Mouse (Mus musculus) MEL (cell line): Measurements from ENCODE around the gene 6030458C11Rik. TPM values are rescaled to one million over a fixed set of nuclear protein-coding genes. Genes with fewer than 3 reads are reported as not detected.

Experiments used
- DNase-seq: peaks from one replicate; pipeline ENCODE4 v3.0.0; 2011; ENCODE audit warnings: low read depth, low spot score
- H3K27ac ChIP-seq: 2 replicates; pipeline ENCODE4 v1.5.1; 2012; ENCODE audit warnings: low read depth, mild to moderate bottlenecking, control low read depth, low read length, moderate library complexity; ENCODE audit not compliant: control insufficient read depth
- H3K27me3 ChIP-seq, 2 experiments: fragments of 150-350 bp in 1 of 2; sonication (generic) in 1 of 2; 2 replicates each; pipeline ENCODE4 v1.6.1; 2012; ENCODE audit warnings: low read length in 2 of 2, mild to moderate bottlenecking in 2 of 2, improper control_type of control experiment in 1 of 2, moderate library complexity in 1 of 2; ENCODE audit not compliant: insufficient read depth in 2 of 2, control insufficient read depth in 1 of 2
- H3K36me3 ChIP-seq, 2 experiments: 2 replicates each; pipeline ENCODE4 v1.6.1; 2012 to 2014; ENCODE audit warnings: low read length in 2 of 2, improper control_type of control experiment in 1 of 2, inconsistent platforms in 1 of 2, mild to moderate bottlenecking in 1 of 2; ENCODE audit not compliant: insufficient read depth in 2 of 2, control insufficient read depth in 1 of 2
- H3K4me1 ChIP-seq, 2 experiments: fragments of 150-350 bp in 1 of 2; sonication (generic) in 1 of 2; 2 replicates each; pipeline ENCODE4 v1.6.1; 2012; ENCODE audit warnings: low read length in 2 of 2, improper control_type of control experiment in 1 of 2, mild to moderate bottlenecking in 1 of 2; ENCODE audit not compliant: insufficient read depth in 2 of 2, control insufficient read depth in 1 of 2
- H3K4me3 ChIP-seq, 2 experiments: fragments of 150-350 bp in 1 of 2; sonication (generic) in 1 of 2; 2 replicates each; pipeline ENCODE4 v1.5.1; 2012; ENCODE audit warnings: low read depth in 2 of 2, low read length in 2 of 2, mild to moderate bottlenecking in 2 of 2, moderate library complexity in 2 of 2, control low read depth in 1 of 2, improper control_type of control experiment in 1 of 2; ENCODE audit not compliant: control insufficient read depth in 1 of 2, insufficient read depth in 1 of 2
- H3K79me2 ChIP-seq: 2 replicates; pipeline ENCODE4 v1.6.1; 2012; ENCODE audit warnings: mild to moderate bottlenecking, low read length, moderate library complexity; ENCODE audit not compliant: control insufficient read depth, poor library complexity, insufficient read depth
- H3K9ac ChIP-seq: 2 replicates; pipeline ENCODE4 v1.6.1; 2012; ENCODE audit warnings: low read depth, mild to moderate bottlenecking, control low read depth, low read length, moderate library complexity; ENCODE audit not compliant: control insufficient read depth, poor library complexity, severe bottlenecking
- H3K9me3 ChIP-seq: fragments of 150-350 bp; sonication (generic); replicated peaks from 2 replicates; pipeline ENCODE4 v1.6.1; 2012; ENCODE audit warnings: mild to moderate bottlenecking, low read length, improper control_type of control experiment, moderate library complexity; ENCODE audit not compliant: insufficient read depth
- BHLHE40 ChIP-seq: IDR thresholded peaks from 2 replicates; pipeline ENCODE4 v1.6.1; 2012; ENCODE audit warnings: low read depth, mild to moderate bottlenecking, inconsistent platforms, low read length, improper control_type of control experiment, borderline replicate concordance
- CHD1 ChIP-seq: IDR thresholded peaks from 2 replicates; pipeline ENCODE4 v1.6.1; 2012; ENCODE audit warnings: low read depth, mild to moderate bottlenecking, inconsistent platforms, low read length, improper control_type of control experiment
- CHD2 ChIP-seq: IDR thresholded peaks from 2 replicates; pipeline ENCODE4 v1.6.1; 2011; ENCODE audit warnings: low read length, improper control_type of control experiment
- CTCF ChIP-seq, 3 experiments: IDR thresholded peaks in 2 of 3; conservative IDR thresholded peaks in 1 of 3; 2 replicates each; pipeline ENCODE4 v1.5.1; 2011 to 2012; ENCODE audit warnings: low read length in 3 of 3, low read depth in 2 of 3, mild to moderate bottlenecking in 2 of 3, improper control_type of control experiment in 1 of 3, inconsistent platforms in 1 of 3, mixed read lengths in 1 of 3, moderate library complexity in 1 of 3; ENCODE audit not compliant: control insufficient read depth in 1 of 3, insufficient read depth in 1 of 3, poor library complexity in 1 of 3, severe bottlenecking in 1 of 3
- E2F4 ChIP-seq: IDR thresholded peaks from 2 replicates; pipeline ENCODE4 v1.6.1; 2011; ENCODE audit warnings: low read depth, low read length, improper control_type of control experiment, borderline replicate concordance
- ELF1 ChIP-seq: IDR thresholded peaks from 2 replicates; pipeline ENCODE4 v1.6.1; 2014; ENCODE audit warnings: low read depth, mild to moderate bottlenecking, inconsistent platforms, low read length, improper control_type of control experiment, moderate library complexity
- EP300 ChIP-seq, 2 experiments: IDR thresholded peaks; 2 replicates each; pipeline ENCODE4 v1.6.1; 2011; ENCODE audit warnings: improper control_type of control experiment in 2 of 2, low read length in 2 of 2, low read depth in 1 of 2, mild to moderate bottlenecking in 1 of 2
- GABPA ChIP-seq: IDR thresholded peaks from 2 replicates; pipeline ENCODE4 v1.6.1; 2012; ENCODE audit warnings: low read depth, mild to moderate bottlenecking, inconsistent platforms, low read length, improper control_type of control experiment, moderate library complexity
- GATA1 ChIP-seq: IDR thresholded peaks from 2 replicates; pipeline ENCODE4 v1.6.1; 2011; ENCODE audit warnings: low read depth, low read length, improper control_type of control experiment
- HCFC1 ChIP-seq: IDR thresholded peaks from 2 replicates; pipeline ENCODE4 v1.6.1; 2012; ENCODE audit warnings: low read depth, mild to moderate bottlenecking, inconsistent platforms, low read length, improper control_type of control experiment, moderate library complexity
- JUND ChIP-seq: IDR thresholded peaks from 2 replicates; pipeline ENCODE4 v1.6.1; 2011; ENCODE audit warnings: low read depth, mild to moderate bottlenecking, improper control_type of control experiment, low read length
- KAT2A ChIP-seq: conservative IDR thresholded peaks from 2 replicates; pipeline ENCODE4 v1.6.1; 2012; ENCODE audit warnings: low read depth, low read length, improper control_type of control experiment, inconsistent platforms
- MAFK ChIP-seq: IDR thresholded peaks from 2 replicates; pipeline ENCODE4 v1.6.1; 2011; ENCODE audit warnings: low read depth, mild to moderate bottlenecking, low read length, improper control_type of control experiment, borderline replicate concordance
- MAX ChIP-seq: IDR thresholded peaks from 2 replicates; pipeline ENCODE4 v1.6.1; 2011; ENCODE audit warnings: low read length, improper control_type of control experiment
- MEF2A ChIP-seq: IDR thresholded peaks from 2 replicates; pipeline ENCODE4 v1.6.1; 2014; ENCODE audit warnings: low read depth, mild to moderate bottlenecking, inconsistent platforms, low read length, improper control_type of control experiment; ENCODE audit not compliant: poor library complexity, insufficient replicate concordance, severe bottlenecking; ENCODE audit errors: extremely low read depth
- MXI1 ChIP-seq: IDR thresholded peaks from 2 replicates; pipeline ENCODE4 v1.6.1; 2011; ENCODE audit warnings: mild to moderate bottlenecking, low read depth, low read length, improper control_type of control experiment
- MYB ChIP-seq: IDR thresholded peaks from 2 replicates; pipeline ENCODE4 v1.6.1; 2011; ENCODE audit warnings: mild to moderate bottlenecking, low read depth, low read length, improper control_type of control experiment
- MYC ChIP-seq: IDR thresholded peaks from 2 replicates; pipeline ENCODE4 v1.6.1; 2011; ENCODE audit warnings: low read depth, mild to moderate bottlenecking, low read length, improper control_type of control experiment, moderate library complexity
- NELFE ChIP-seq: IDR thresholded peaks from 2 replicates; pipeline ENCODE4 v1.6.1; 2011; ENCODE audit warnings: low read depth, low read length, improper control_type of control experiment
- NRF1 ChIP-seq: IDR thresholded peaks from 2 replicates; pipeline ENCODE4 v1.6.1; 2014; ENCODE audit warnings: low read depth, mild to moderate bottlenecking, inconsistent platforms, low read length, improper control_type of control experiment, moderate library complexity; ENCODE audit not compliant: poor library complexity, insufficient read depth, severe bottlenecking
- POLR2A ChIP-seq, 2 experiments: IDR thresholded peaks; 2 replicates each; pipeline ENCODE4 v1.6.1; 2011 to 2012; ENCODE audit warnings: low read length in 2 of 2, mild to moderate bottlenecking in 2 of 2, control low read depth in 1 of 2, improper control_type of control experiment in 1 of 2, low read depth in 1 of 2, moderate library complexity in 1 of 2; ENCODE audit not compliant: control insufficient read depth in 1 of 2, insufficient read depth in 1 of 2, poor library complexity in 1 of 2
- POLR2AphosphoS2 ChIP-seq: IDR thresholded peaks from 2 replicates; pipeline ENCODE4 v1.6.1; 2011; ENCODE audit warnings: low read length, improper control_type of control experiment
- POLR2AphosphoS5 ChIP-seq: IDR thresholded peaks from 2 replicates; pipeline ENCODE4 v1.6.1; 2012; ENCODE audit warnings: low read depth, borderline replicate concordance, mild to moderate bottlenecking, inconsistent platforms, low read length, moderate library complexity, mixed read lengths
- RAD21 ChIP-seq: IDR thresholded peaks from 2 replicates; pipeline ENCODE4 v1.6.1; 2011; ENCODE audit warnings: mild to moderate bottlenecking, low read depth, low read length, improper control_type of control experiment
- SMC3 ChIP-seq: IDR thresholded peaks from 2 replicates; pipeline ENCODE4 v1.6.1; 2011; ENCODE audit warnings: low read depth, low read length, improper control_type of control experiment
- TAL1 ChIP-seq: IDR thresholded peaks from 2 replicates; pipeline ENCODE4 v1.6.1; 2012; ENCODE audit warnings: mild to moderate bottlenecking, inconsistent platforms, low read length, moderate library complexity, mixed read lengths
- TBP ChIP-seq: IDR thresholded peaks from 2 replicates; pipeline ENCODE4 v1.8.0; 2011; ENCODE audit warnings: low read depth, low read length, improper control_type of control experiment
- TCF12 ChIP-seq: IDR thresholded peaks from 2 replicates; pipeline ENCODE4 v1.6.1; 2014; ENCODE audit warnings: low read depth, mild to moderate bottlenecking, inconsistent platforms, low read length, improper control_type of control experiment, moderate library complexity
- UBTF ChIP-seq: IDR thresholded peaks from 2 replicates; pipeline ENCODE4 v1.6.1; 2012; ENCODE audit warnings: low read depth, mild to moderate bottlenecking, inconsistent platforms, low read length, improper control_type of control experiment, moderate library complexity, borderline replicate concordance; ENCODE audit not compliant: insufficient read depth
- USF1 ChIP-seq: IDR thresholded peaks from 2 replicates; pipeline ENCODE4 v1.6.1; 2014; ENCODE audit warnings: low read depth, mild to moderate bottlenecking, inconsistent platforms, low read length, improper control_type of control experiment, moderate library complexity
- USF2 ChIP-seq, 2 experiments: IDR thresholded peaks; 2 replicates each; pipeline ENCODE4 v1.6.1; 2011 to 2012; ENCODE audit warnings: improper control_type of control experiment in 2 of 2, low read length in 2 of 2, borderline replicate concordance in 1 of 2, inconsistent platforms in 1 of 2, low read depth in 1 of 2, mild to moderate bottlenecking in 1 of 2; ENCODE audit not compliant: insufficient read depth in 1 of 2
- ZC3H11A ChIP-seq: IDR thresholded peaks from 2 replicates; pipeline ENCODE4 v1.6.1; 2012; ENCODE audit warnings: low read depth, mild to moderate bottlenecking, inconsistent platforms, low read length, improper control_type of control experiment
- ZKSCAN1 ChIP-seq: IDR thresholded peaks from 2 replicates; pipeline ENCODE4 v1.6.1; 2012; ENCODE audit warnings: low read depth, mild to moderate bottlenecking, inconsistent platforms, low read length, improper control_type of control experiment, moderate library complexity
- ZMIZ1 ChIP-seq: IDR thresholded peaks from 2 replicates; pipeline ENCODE4 v1.6.1; 2012; ENCODE audit warnings: low read depth, mild to moderate bottlenecking, inconsistent platforms, low read length, improper control_type of control experiment, moderate library complexity
- ZNF384 ChIP-seq: IDR thresholded peaks from 2 replicates; pipeline ENCODE4 v1.6.1; 2012; ENCODE audit warnings: low read depth, mild to moderate bottlenecking, inconsistent platforms, low read length, improper control_type of control experiment
- polyA plus RNA-seq, 2 experiments: library from polyadenylated mRNA; stranded (reverse) in 1 of 2; unstranded in 1 of 2; fragments of >175 nt in 1 of 2; fragments of >200 nt in 1 of 2; gene quantifications; 2 replicates each; pipeline versions ENCODE4 v1.2.1 to v1.2.4; 2012; ENCODE audit warnings: low replicate concordance in 2 of 2, low read depth in 1 of 2; ENCODE audit not compliant: insufficient read length in 2 of 2, insufficient read depth in 1 of 2, missing spikeins in 1 of 2
- total RNA-seq: library from RNA; depleted of rRNA; stranded (reverse); fragments of 300-350 nt; gene quantifications from 2 replicates; pipeline ENCODE4 v1.2.3, GENCODE M21; 2012

Gene 6030458C11Rik
- total and polyA plus RNA-seq, 3 experiments = 21.9 to 25.7 TPM; not detected in 1

GRCm38 (mm10) chr15:12823455-12824119 lies 862 bp downstream of the 6030458C11Rik start:
- H3K27ac ChIP-seq = peak overlapping the region; percentile 79

GRCm38 (mm10) chr15:12822416-12823395 lies 1.7 kb downstream of the 6030458C11Rik start:
- H3K4me3 ChIP-seq = peak overlapping the region; percentile 9 to 71
- H3K9me3 ChIP-seq = no peaks in the 10 kb centered on the region
- peak; percentile 58 for DNase-seq
- no peaks in the 10 kb centered on the region for H3K27me3 ChIP-seq
- peaks cover 2 to 23% of the 10 kb centered on the region in 2 experiments; a peak in 3 of 4 replicates for H3K4me1 ChIP-seq
- peaks cover 18 to 33% of the 10 kb centered on the region in 2 experiments for H3K36me3 ChIP-seq
- peak overlapping the region; percentile 79 for H3K27ac ChIP-seq
- TF ChIP-seq KAT2A = no peak
- TF ChIP-seq POLR2AphosphoS5 = no peak
- TF ChIP-seq CHD2 = no peak
- TF ChIP-seq EP300 (IDR thresholded peaks at IDR 0.05; ENCODE audit: low read depth in 1 of 2, low read length in 2 of 2) = peak in 1 of 2 experiments; percentile 6; a peak in 2 of 4 replicates
- peaks cover 28% of the 10 kb centered on the region for H3K79me2 ChIP-seq
- peak overlapping the region; percentile 95 for H3K9ac ChIP-seq

More at GRCm38 (mm10) chr15:12823455-12824119, 862 bp downstream of the 6030458C11Rik start:
- Histone ChIP-seq H3K9me3 (no peaks in the 10 kb centered on the region), H3K36me3 (peaks cover 19 to 33% of the 10 kb centered on the region in 2 experiments), H3K27me3 (no peaks in the 10 kb centered on the region), H3K4me1 (peaks cover 2 to 23% of the 10 kb centered on the region in 2 experiments; a peak in 3 of 4 replicates)
- no peak for TF ChIP-seq HCFC1
- no peak for TF ChIP-seq NRF1
- TF ChIP-seq SMC3 = no peak
- no peak for TF ChIP-seq NELFE
- peak; percentile 50; the same call in 1 of the 2 replicates for TF ChIP-seq TAL1
- TF ChIP-seq USF2 (IDR thresholded peaks at IDR 0.05; ENCODE audit: borderline replicate concordance in 1 of 2, insufficient read depth in 1 of 2, low read depth in 1 of 2, low read length in 2 of 2) = no peak
- no peak for TF ChIP-seq USF1
- no peak for TF ChIP-seq POLR2A (IDR thresholded peaks at IDR 0.05; ENCODE audit: control insufficient read depth in 1 of 2, insufficient read depth in 1 of 2, low read depth in 1 of 2, low read length in 2 of 2, poor library complexity in 1 of 2)
- no peak for TF ChIP-seq TCF12
- TF ChIP-seq ELF1 = no peak
- no peak for TF ChIP-seq MEF2A
- no peak for TF ChIP-seq MXI1
- no peak for TF ChIP-seq RAD21
- no peak for TF ChIP-seq ZKSCAN1
- no peak for TF ChIP-seq POLR2AphosphoS2
- TF ChIP-seq MAFK = no peak
- TF ChIP-seq BHLHE40 = no peak
- TF ChIP-seq MYC = no peak
- 0 out of 2 replicates have a peak, but pooled peaks have one; percentile 25 for TF ChIP-seq MAX
- TF ChIP-seq MYB = no peak
- no peak for TF ChIP-seq TBP
- peak; percentile 7 to 34; a peak in 3 of 4 replicates for TF ChIP-seq EP300 (IDR thresholded peaks at IDR 0.05; ENCODE audit: low read depth in 1 of 2, low read length in 2 of 2)
- TF ChIP-seq CHD1 = peak; percentile 97
- TF ChIP-seq ZMIZ1 = no peak
- no peak for TF ChIP-seq CTCF (IDR thresholded peaks at IDR 0.05 in 2 of 3, conservative IDR thresholded peaks at IDR 0.05 in 1 of 3; ENCODE audit: control insufficient read depth in 1 of 3, insufficient read depth in 1 of 3, low read depth in 2 of 3, low read length in 3 of 3, poor library complexity in 1 of 3, severe bottlenecking in 1 of 3)
- TF ChIP-seq ZC3H11A = no peak
- TF ChIP-seq GATA1 = peak; percentile 55
- TF ChIP-seq JUND = no peak
- TF ChIP-seq UBTF = no peak
- no peak for TF ChIP-seq E2F4
- no peak for TF ChIP-seq POLR2AphosphoS5
- TF ChIP-seq ZNF384 = peak; percentile 96
- no peak for TF ChIP-seq GABPA
- TF ChIP-seq, all 39 proteins: peak for 6
- Histone ChIP-seq H3K9ac (peak overlapping the region; percentile 95), H3K4me3 (peak overlapping the region; percentile 71 to 89), H3K79me2 (peaks cover 28% of the 10 kb centered on the region)
- peak; percentile 66 for DNase-seq
